Mouse (Mus musculus): Measurements from ENCODE around the gene Fignl1. TPM values are rescaled to one million over a fixed set of nuclear protein-coding genes. Genes with fewer than 3 reads are reported as not detected.

Gene Fignl1
- polyA plus RNA-seq, 1 experiment = 89.3 TPM

- Histone ChIP-seq H3K36me3 (ENCODE audit: control insufficient read depth, insufficient read depth, low read length, poor library complexity, severe bottlenecking) (no peaks in the 10 kb centered on the region), H3K4me3 (ENCODE audit: low read depth, low read length) (no peak overlapping the region), H3K4me1 (ENCODE audit: control insufficient read depth, insufficient read depth, low read length) (no peaks in the 10 kb centered on the region), H3K9me3 (replicated peaks; ENCODE audit: control insufficient read depth, insufficient read depth, low read length, poor library complexity, severe bottlenecking) (no peaks in the 10 kb centered on the region), H3K9ac (ENCODE audit: low read depth, poor library complexity, severe bottlenecking) (no peak overlapping the region), H3K27ac (ENCODE audit: insufficient read depth, low read length) (no peak overlapping the region), H3K27me3 (ENCODE audit: control insufficient read depth, insufficient read depth, low read length, poor library complexity, severe bottlenecking) (no peaks in the 10 kb centered on the region)
- TF ChIP-seq EP300 (IDR thresholded peaks at IDR 0.05; ENCODE audit: insufficient read depth, low read depth, low read length) (no peak), CTCF (IDR thresholded peaks at IDR 0.05; ENCODE audit: low read depth, low read length) (peak; percentile 39)
Observed at GRCm38 (mm10) chr11:11844367-11844971, 35.7 kb upstream of the Fignl1 start.

DNA sequence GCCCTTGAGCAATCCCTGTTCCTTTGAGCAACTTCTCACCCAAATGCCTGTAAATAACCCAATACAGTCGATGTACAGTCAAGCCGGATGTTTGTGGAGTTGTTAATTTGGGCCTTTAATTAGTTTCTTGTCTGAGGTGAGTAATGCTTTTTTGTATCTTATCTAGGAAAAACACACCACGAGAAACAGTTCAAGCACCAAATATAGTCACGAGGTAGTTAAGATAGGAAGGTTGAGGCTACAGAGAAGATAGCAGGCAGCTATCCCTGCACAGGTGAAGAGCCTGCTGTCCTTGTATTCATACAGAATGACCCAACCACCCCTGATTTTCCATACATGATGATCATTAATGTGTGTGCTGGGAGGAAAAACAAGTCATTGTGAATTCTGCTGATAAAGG lies 32.8 kb upstream of the Fignl1 start:
- H3K4me1 ChIP-seq (ENCODE audit: control insufficient read depth, insufficient read depth, low read length) = no peaks in the 10 kb centered on the region
- H3K36me3 ChIP-seq (ENCODE audit: control insufficient read depth, insufficient read depth, low read length, poor library complexity, severe bottlenecking) = no peaks in the 10 kb centered on the region
- no peak overlapping the region for H3K27ac ChIP-seq (ENCODE audit: insufficient read depth, low read length)
- TF ChIP-seq EP300 (IDR thresholded peaks at IDR 0.05; ENCODE audit: insufficient read depth, low read depth, low read length) = no peak
- no peak for TF ChIP-seq CTCF (IDR thresholded peaks at IDR 0.05; ENCODE audit: low read depth, low read length)
- TF ChIP-seq POLR2A (IDR thresholded peaks at IDR 0.05; ENCODE audit: insufficient read depth, low read length) = no peak
- H3K27me3 ChIP-seq (ENCODE audit: control insufficient read depth, insufficient read depth, low read length, poor library complexity, severe bottlenecking) = no peaks in the 10 kb centered on the region
- no peak overlapping the region for H3K4me3 ChIP-seq (ENCODE audit: low read depth, low read length)
- H3K9me3 ChIP-seq (replicated peaks; ENCODE audit: control insufficient read depth, insufficient read depth, low read length, poor library complexity, severe bottlenecking) = no peaks in the 10 kb centered on the region
- H3K9ac ChIP-seq (ENCODE audit: low read depth, poor library complexity, severe bottlenecking) = no peak overlapping the region

DNA sequence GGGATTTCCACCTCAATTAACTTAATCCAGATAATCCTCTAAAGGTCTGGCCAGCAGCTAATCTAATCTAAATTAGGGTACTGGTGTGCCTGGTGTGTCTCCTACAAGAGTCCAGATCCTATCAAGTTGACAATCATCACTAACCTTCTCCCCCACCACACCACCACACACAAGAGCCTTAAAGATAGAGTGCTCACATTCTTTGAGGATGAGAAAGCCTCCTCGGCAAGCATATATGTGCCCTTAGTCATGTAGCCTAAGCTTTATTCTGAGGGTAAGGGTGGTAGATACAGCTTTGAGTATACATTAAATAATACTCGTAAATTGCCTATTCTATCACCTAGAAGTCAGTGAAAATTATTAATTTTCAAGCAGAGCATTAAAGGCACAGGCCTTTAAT lies 32.0 kb upstream of the Fignl1 start:
- H3K9me3 ChIP-seq (replicated peaks; ENCODE audit: control insufficient read depth, insufficient read depth, low read length, poor library complexity, severe bottlenecking) = no peaks in the 10 kb centered on the region
- H3K27me3 ChIP-seq (ENCODE audit: control insufficient read depth, insufficient read depth, low read length, poor library complexity, severe bottlenecking) = no peaks in the 10 kb centered on the region
- H3K9ac ChIP-seq (ENCODE audit: low read depth, poor library complexity, severe bottlenecking) = no peak overlapping the region
- TF ChIP-seq CTCF (IDR thresholded peaks at IDR 0.05; ENCODE audit: low read depth, low read length) = no peak
- TF ChIP-seq POLR2A (IDR thresholded peaks at IDR 0.05; ENCODE audit: insufficient read depth, low read length) = no peak
- TF ChIP-seq EP300 (IDR thresholded peaks at IDR 0.05; ENCODE audit: insufficient read depth, low read depth, low read length) = no peak
- H3K27ac ChIP-seq (ENCODE audit: insufficient read depth, low read length) = no peak overlapping the region
- H3K36me3 ChIP-seq (ENCODE audit: control insufficient read depth, insufficient read depth, low read length, poor library complexity, severe bottlenecking) = no peaks in the 10 kb centered on the region
- H3K4me3 ChIP-seq (ENCODE audit: low read depth, low read length) = no peak overlapping the region
- no peaks in the 10 kb centered on the region for H3K4me1 ChIP-seq (ENCODE audit: control insufficient read depth, insufficient read depth, low read length)

GRCm38 (mm10) chr11:11839874-11840273 lies 31.1 kb upstream of the Fignl1 start:
- no peak overlapping the region for H3K4me3 ChIP-seq (ENCODE audit: low read depth, low read length)
- no peak overlapping the region for H3K9ac ChIP-seq (ENCODE audit: low read depth, poor library complexity, severe bottlenecking)
- no peak overlapping the region for H3K27ac ChIP-seq (ENCODE audit: insufficient read depth, low read length)
- no peaks in the 10 kb centered on the region for H3K9me3 ChIP-seq (replicated peaks; ENCODE audit: control insufficient read depth, insufficient read depth, low read length, poor library complexity, severe bottlenecking)
- H3K4me1 ChIP-seq (ENCODE audit: control insufficient read depth, insufficient read depth, low read length) = no peaks in the 10 kb centered on the region
- no peak for TF ChIP-seq EP300 (IDR thresholded peaks at IDR 0.05; ENCODE audit: insufficient read depth, low read depth, low read length)
- no peak for TF ChIP-seq CTCF (IDR thresholded peaks at IDR 0.05; ENCODE audit: low read depth, low read length)
- TF ChIP-seq POLR2A (IDR thresholded peaks at IDR 0.05; ENCODE audit: insufficient read depth, low read length) = no peak
- H3K27me3 ChIP-seq (ENCODE audit: control insufficient read depth, insufficient read depth, low read length, poor library complexity, severe bottlenecking) = no peaks in the 10 kb centered on the region
- no peaks in the 10 kb centered on the region for H3K36me3 ChIP-seq (ENCODE audit: control insufficient read depth, insufficient read depth, low read length, poor library complexity, severe bottlenecking)

DNA sequence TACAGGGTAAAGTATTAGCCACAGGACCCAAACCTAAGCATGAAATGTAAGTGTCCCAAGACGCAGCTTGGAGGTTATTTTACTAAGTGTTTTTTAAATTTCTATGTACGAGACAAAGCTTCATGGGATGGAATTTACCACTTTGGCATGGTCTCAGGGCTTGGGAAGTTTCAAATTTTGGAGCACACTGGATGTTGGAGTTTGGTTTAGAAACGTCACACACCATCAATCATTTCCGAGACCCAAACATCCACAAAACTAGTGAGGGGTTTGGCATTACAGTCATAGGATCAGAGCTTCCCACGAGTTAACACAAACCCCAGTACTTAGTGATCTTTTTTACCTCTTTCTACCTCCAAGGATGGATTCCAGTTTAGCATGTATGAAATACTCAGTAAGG lies 28.6 kb upstream of the Fignl1 start:
- no peak overlapping the region for H3K4me3 ChIP-seq (ENCODE audit: low read depth, low read length)
- no peaks in the 10 kb centered on the region; the same call in 1 of the 2 replicates for H3K36me3 ChIP-seq (ENCODE audit: control insufficient read depth, insufficient read depth, low read length, poor library complexity, severe bottlenecking)
- no peaks in the 10 kb centered on the region for H3K9me3 ChIP-seq (replicated peaks; ENCODE audit: control insufficient read depth, insufficient read depth, low read length, poor library complexity, severe bottlenecking)
- TF ChIP-seq EP300 (IDR thresholded peaks at IDR 0.05; ENCODE audit: insufficient read depth, low read depth, low read length) (no peak), CTCF (IDR thresholded peaks at IDR 0.05; ENCODE audit: low read depth, low read length) (no peak), POLR2A (IDR thresholded peaks at IDR 0.05; ENCODE audit: insufficient read depth, low read length) (no peak)
- no peaks in the 10 kb centered on the region for H3K4me1 ChIP-seq (ENCODE audit: control insufficient read depth, insufficient read depth, low read length)
- H3K27ac ChIP-seq (ENCODE audit: insufficient read depth, low read length) = no peak overlapping the region
- H3K27me3 ChIP-seq (ENCODE audit: control insufficient read depth, insufficient read depth, low read length, poor library complexity, severe bottlenecking) = no peaks in the 10 kb centered on the region
- 0 out of 2 replicates have a peak overlapping the region, but pooled peaks have one; percentile 28 for H3K9ac ChIP-seq (ENCODE audit: low read depth, poor library complexity, severe bottlenecking)

DNA sequence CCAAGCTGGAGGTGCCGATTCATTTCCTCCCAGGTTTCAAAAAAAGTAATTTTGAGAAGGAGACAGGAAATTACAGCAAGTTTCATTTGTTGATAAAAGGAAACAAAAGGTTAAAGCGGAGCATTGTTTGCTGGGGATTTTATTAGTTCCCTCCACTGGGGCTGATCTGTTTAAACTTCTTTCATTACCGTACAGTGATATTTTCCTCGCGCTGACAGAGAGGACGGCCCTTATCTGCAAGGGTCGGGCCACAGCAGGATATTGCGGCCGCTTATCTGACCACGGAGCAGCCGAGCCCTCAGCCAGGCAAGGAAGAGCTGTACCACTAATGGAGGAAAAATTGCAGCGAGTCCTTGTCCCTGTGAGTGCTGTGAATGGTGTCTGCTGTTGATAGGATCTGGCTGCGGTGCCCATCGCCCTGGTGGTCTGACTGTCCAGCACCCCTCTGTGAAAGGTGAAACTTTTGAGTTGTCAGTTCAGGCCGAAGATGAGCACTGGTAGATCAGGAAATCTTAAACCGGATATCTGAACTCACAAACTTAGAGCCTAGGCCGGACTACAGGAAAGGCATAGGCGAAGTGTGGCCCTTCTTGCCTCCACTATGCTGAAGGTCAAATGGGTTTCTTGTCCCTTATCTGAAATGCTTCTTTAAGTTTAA lies 28.1 kb upstream of the Fignl1 start:
- no peaks in the 10 kb centered on the region for H3K9me3 ChIP-seq (replicated peaks; ENCODE audit: control insufficient read depth, insufficient read depth, low read length, poor library complexity, severe bottlenecking)
- no peak overlapping the region for H3K27ac ChIP-seq (ENCODE audit: insufficient read depth, low read length)
- no peaks in the 10 kb centered on the region for H3K27me3 ChIP-seq (ENCODE audit: control insufficient read depth, insufficient read depth, low read length, poor library complexity, severe bottlenecking)
- peak overlapping the region; percentile 14 for H3K4me3 ChIP-seq (ENCODE audit: low read depth, low read length)
- TF ChIP-seq POLR2A (IDR thresholded peaks at IDR 0.05; ENCODE audit: insufficient read depth, low read length) (no peak), EP300 (IDR thresholded peaks at IDR 0.05; ENCODE audit: insufficient read depth, low read depth, low read length) (no peak), CTCF (IDR thresholded peaks at IDR 0.05; ENCODE audit: low read depth, low read length) (no peak)
- H3K9ac ChIP-seq (ENCODE audit: low read depth, poor library complexity, severe bottlenecking) = peak overlapping the region; percentile 28
- H3K36me3 ChIP-seq (ENCODE audit: control insufficient read depth, insufficient read depth, low read length, poor library complexity, severe bottlenecking) = no peaks in the 10 kb centered on the region; the same call in 1 of the 2 replicates
- no peaks in the 10 kb centered on the region for H3K4me1 ChIP-seq (ENCODE audit: control insufficient read depth, insufficient read depth, low read length)
